Mouse (Mus musculus): Measurements from ENCODE around the gene Dmpk. TPM values are rescaled to one million over a fixed set of nuclear protein-coding genes. Genes with fewer than 3 reads are reported as not detected.

The Dmpk gene
- total RNA-seq, 2 experiments from 2014 or later, result 265 to 336 TPM

DNA sequence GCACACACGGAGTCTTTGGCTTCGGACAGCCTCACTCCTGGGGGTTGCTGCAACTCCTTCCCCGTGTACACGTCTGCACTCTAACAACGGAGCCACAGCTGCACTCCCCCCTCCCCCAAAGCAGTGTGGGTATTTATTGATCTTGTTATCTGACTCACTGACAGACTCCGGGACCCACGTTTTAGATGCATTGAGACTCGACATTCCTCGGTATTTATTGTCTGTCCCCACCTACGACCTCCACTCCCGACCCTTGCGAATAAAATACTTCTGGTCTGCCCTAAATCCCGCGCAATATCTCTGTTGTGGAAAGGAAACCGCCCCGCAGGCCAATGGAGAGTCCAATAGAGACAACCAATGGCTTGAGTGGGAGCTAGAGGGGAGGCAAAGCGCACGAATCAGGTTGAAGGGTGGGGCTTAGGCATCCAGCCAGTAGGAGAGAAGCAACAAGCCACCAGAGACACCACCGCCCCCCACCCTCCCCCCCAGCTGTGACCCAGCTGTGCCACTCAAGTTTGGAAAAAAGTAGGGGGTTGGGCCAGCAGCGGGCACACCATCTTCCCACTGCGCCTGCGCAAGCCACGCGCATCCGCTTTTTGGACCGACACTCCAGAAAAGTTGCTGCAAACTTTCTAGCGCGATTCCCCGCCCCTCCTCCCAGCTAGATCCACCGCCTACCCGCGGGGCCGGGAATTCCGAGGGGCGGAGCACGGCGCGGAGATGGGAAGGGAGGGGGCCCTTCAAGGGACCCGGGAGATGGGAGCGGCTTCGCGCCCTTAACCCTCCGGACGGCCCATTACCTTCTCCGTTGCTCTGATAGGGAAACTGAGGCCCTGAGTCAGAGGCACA, 10.1 kb downstream of the Dmpk start:
- intact Hi-C loops (cut with DNase I), result loop anchor here (1.0 to 5.0 kb wide), 2 partner anchors 24 to 86 kb away; no protein-coding TSS in a partner anchor
- Histone ChIP-seq H3K4me3 (peak overlapping the region; percentile 90), H3K27ac (peak overlapping the region; percentile 94)
- TF ChIP-seq CTCF (IDR thresholded peaks at IDR 0.05), result no peak
- peak; percentile 96 for DNase-seq

- TF ChIP-seq CTCF (IDR thresholded peaks at IDR 0.05), result no peak
- peak; percentile 83 for DNase-seq
- peak within 1 kb of the TSS; percentile 94 for H3K27ac ChIP-seq
- intact Hi-C loops (cut with DNase I), result loop anchor here (5.0 kb wide), 1 partner anchor 87 kb away; no protein-coding TSS in a partner anchor
- peak within 1 kb of the TSS; percentile 90 for H3K4me3 ChIP-seq
Observed at GRCm38 (mm10) chr7:19094471-19094825, 10.8 kb downstream of the Dmpk start, which contains the start of gene Six5. Gene Six5 (plus strand): TSS chr7:19094594.

DNA sequence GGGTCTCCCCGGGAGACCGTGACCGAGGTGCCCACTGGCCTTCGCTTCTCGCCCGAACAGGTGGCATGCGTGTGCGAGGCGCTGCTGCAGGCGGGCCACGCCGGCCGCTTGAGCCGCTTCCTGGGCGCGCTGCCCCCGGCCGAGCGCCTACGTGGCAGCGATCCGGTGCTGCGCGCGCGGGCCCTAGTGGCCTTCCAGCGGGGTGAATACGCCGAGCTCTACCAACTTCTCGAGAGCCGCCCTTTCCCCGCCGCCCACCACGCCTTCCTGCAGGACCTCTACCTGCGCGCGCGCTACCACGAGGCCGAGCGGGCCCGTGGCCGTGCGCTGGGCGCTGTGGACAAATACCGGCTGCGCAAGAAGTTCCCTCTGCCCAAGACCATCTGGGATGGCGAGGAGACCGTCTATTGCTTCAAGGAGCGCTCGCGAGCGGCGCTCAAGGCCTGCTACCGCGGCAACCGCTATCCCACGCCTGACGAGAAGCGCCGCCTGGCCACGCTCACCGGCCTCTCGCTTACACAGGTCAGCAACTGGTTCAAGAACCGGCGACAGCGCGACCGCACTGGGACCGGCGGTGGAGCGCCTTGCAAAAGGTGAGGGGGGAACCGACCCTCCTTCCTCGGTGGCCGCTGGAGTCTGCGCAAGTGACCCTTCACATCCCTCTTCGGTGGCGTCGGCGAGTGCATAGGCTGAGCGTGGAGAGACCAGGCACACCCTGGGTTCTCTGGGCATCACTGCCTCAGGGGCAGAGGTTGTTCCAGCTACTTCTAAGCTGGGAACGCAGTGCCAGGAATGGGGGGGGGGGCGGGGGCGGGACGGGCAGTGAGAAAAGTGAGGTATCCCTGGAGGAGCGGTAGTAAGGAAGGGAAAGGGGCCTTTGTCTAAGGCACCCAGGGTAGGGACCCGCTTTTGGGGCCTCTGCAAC, 11.4 kb downstream of the Dmpk start:
- peak overlapping the region; percentile 94 for H3K27ac ChIP-seq
- intact Hi-C loops (cut with DNase I), result loop anchor here (5.0 kb wide), 1 partner anchor 88 kb away; no protein-coding TSS in a partner anchor
- DNase-seq, result peak; percentile 81
- no peak; the same call in 1 of the 2 replicates for TF ChIP-seq CTCF (IDR thresholded peaks at IDR 0.05)
- peak overlapping the region; percentile 90 for H3K4me3 ChIP-seq

DNA sequence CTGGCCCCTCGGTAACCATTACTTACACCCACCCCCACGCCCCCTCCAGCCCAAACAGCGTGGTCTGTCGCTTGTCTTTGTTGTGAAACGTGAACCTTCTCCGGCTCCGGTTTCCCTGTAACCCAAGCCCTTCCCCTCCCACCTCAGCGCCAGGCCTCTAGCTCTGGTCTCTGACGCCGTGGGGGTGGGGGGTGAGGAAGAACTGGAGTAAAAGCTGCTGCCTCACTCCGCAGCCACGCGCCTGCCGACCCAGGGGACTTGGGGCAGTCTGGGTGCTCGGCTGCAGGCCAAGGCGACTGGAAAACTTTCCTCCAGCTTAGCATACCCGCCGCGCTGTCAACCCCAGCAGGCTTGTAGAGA, 12.1 kb downstream of the Dmpk start:
- DNase-seq, result peak; percentile 79
- intact Hi-C loops (cut with DNase I), result no loop called here
- TF ChIP-seq CTCF (IDR thresholded peaks at IDR 0.05), result no peak
- peak overlapping the region; percentile 94 for H3K27ac ChIP-seq
- peak overlapping the region; percentile 90 for H3K4me3 ChIP-seq

DNA sequence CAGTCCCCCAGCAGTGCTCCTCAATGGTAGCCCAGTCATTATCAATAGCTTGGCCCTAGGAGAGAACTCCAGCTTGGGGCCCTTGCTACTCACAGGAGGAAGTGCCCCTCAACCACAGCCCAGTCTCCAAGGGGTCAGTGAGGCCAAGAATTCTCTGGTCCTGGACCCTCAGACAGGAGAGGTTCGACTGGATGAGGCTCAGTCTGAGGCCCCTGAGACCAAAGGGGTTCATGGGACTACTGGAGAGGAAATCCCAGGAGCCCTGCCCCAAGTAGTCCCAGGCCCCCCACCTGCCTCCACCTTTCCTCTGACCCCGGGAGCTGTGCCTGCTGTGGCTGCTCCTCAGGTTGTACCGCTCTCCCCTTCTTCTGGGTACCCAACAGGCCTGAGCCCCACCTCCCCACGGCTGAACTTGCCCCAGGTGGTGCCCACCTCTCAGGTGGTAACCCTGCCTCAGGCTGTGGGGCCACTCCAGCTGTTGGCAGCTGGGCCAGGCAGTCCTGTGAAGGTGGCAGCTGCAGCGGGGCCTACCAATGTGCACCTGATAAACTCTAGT, 12.8 kb downstream of the Dmpk start:
- peak overlapping the region; percentile 90 for H3K4me3 ChIP-seq
- no peak for TF ChIP-seq CTCF (IDR thresholded peaks at IDR 0.05)
- intact Hi-C loops (cut with DNase I), result no loop called here
- no peak for DNase-seq
- H3K27ac ChIP-seq, result peak overlapping the region; percentile 94; the same call in 1 of the 2 replicates

DNA sequence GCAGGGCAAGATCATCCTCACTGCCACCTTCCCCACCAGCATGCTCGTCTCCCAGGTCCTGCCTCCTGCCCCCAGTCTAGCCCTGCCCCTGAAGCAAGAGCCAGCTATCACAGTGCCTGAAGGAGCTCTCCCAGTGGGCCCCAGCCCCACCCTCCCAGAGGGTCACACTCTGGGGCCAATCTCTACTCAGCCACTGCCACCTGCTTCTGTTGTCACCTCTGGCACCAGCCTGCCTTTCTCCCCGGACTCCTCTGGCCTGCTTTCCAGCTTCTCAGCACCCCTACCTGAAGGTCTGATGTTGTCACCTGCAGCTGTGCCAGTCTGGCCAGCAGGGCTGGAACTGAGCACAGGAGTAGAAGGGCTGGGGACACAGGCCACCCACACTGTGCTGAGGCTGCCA, 13.6 kb downstream of the Dmpk start:
- intact Hi-C loops (cut with DNase I), result no loop called here
- H3K4me3 ChIP-seq, result no peak overlapping the region
- H3K27ac ChIP-seq, result no peak overlapping the region
- no peak for TF ChIP-seq CTCF (IDR thresholded peaks at IDR 0.05)
- DNase-seq, result no peak

GRCm38 (mm10) chr7:19097863-19098262, 14.2 kb downstream of the Dmpk start:
- Histone ChIP-seq H3K27ac (no peak overlapping the region), H3K4me3 (no peak overlapping the region)
- intact Hi-C loops (cut with DNase I), result no loop called here
- no peak for TF ChIP-seq CTCF (IDR thresholded peaks at IDR 0.05)
- DNase-seq, result peak; percentile 43

- intact Hi-C loops (cut with DNase I), result no loop called here
- Histone ChIP-seq H3K4me3 (no peak overlapping the region), H3K27ac (no peak overlapping the region)
- TF ChIP-seq CTCF (IDR thresholded peaks at IDR 0.05), result no peak
- DNase-seq, result peak; percentile 6
Observed at GRCm38 (mm10) chr7:19098811-19099210, 15.2 kb downstream of the Dmpk start.

DNA sequence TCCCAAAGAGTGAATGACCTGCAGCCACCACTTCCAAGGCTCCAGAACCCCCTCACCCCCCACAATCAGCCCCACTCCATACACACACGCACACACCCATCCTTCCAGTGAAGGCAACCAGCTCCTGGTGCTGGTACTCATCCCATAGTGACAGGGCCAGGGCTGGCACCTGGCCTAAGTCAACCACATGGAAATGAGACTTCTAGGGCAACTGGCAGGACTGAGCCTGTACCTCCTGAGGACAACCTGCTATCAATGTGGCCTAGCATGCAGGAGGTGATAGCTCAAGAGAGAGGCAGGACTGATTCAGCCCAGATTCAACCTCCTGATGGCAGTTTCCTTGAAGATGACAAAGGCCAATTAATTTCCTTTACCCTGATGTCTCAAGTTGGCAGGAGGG, 16.6 kb downstream of the Dmpk start:
- no peak for TF ChIP-seq CTCF (IDR thresholded peaks at IDR 0.05)
- H3K27ac ChIP-seq, result no peak overlapping the region
- intact Hi-C loops (cut with DNase I), result no loop called here
- DNase-seq, result no peak
- no peak overlapping the region for H3K4me3 ChIP-seq

DNA sequence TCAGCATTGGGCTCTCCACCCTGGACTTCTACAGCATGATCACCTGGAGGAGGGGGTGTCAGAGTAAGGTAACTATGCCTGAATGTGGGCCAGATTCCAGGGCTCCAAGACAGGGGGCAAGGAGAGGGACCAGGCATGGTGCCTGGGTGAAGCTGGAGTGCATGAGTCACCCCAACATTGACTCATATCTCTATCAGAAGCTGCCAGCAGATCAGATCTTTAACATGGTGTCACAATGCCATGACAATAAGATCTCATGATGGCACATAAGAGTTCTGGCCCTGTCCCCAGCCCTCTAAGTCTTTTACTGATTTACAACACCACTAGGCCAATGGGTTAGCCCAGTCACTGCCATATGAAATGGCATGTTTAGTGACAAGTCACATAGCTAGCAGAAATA, 20.1 kb downstream of the Dmpk start:
- no peak for TF ChIP-seq CTCF (IDR thresholded peaks at IDR 0.05)
- no peak overlapping the region for H3K4me3 ChIP-seq
- intact Hi-C loops (cut with DNase I), result no loop called here
- no peak for DNase-seq
- no peak overlapping the region for H3K27ac ChIP-seq

DNA sequence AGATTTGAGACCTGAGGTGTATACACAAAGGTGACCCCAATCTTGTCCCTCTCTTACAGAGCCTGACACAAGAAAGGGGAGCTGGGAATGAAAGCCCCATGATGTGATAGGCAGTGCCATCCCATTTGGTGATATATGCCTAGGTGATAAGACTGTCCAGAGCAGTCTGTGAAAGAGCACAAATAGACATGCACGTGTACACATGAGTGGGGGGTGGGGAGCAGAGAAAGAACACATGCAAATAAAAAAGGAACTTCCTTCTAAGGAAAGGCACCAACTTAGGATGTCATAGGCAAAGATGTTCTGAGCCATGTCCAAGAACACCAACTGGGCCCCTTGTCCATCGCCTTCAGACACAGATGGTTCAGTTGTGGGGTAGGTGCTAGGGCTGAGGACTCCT, 20.8 kb downstream of the Dmpk start:
- DNase-seq, result no peak
- Histone ChIP-seq H3K4me3 (no peak overlapping the region), H3K27ac (no peak overlapping the region)
- intact Hi-C loops (cut with DNase I), result no loop called here
- TF ChIP-seq CTCF (IDR thresholded peaks at IDR 0.05), result no peak

DNA sequence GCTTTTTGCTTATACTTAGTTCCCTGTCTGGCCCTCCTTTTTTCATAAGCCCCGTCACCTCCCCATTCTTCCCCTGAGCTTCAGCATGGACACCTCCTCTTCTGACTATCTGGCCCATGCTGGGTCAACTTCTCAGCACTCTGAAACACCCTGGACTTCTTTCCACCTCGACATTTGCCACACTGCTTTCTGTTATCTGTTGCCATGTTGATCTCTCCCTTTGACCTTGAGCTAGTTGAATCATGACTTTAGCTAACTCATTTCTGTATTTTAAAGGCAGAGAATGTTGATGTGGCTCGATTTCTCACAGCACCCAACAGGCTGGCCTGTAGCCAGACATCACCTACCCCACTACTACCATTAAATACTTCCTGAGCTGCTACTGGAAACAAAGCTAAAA, 23.8 kb downstream of the Dmpk start:
- no peak overlapping the region for H3K27ac ChIP-seq
- TF ChIP-seq CTCF (IDR thresholded peaks at IDR 0.05), result no peak
- intact Hi-C loops (cut with DNase I), result loop anchor here (5.0 kb wide), 1 partner anchor 40 kb away; no protein-coding TSS in a partner anchor
- H3K4me3 ChIP-seq, result no peak overlapping the region
- DNase-seq, result no peak

Measured in gastrocnemius, adult 2 months (tissue).